Comparison of ENCODE assay signal across 12 mouse cellular contexts in the genomic region with DNA sequence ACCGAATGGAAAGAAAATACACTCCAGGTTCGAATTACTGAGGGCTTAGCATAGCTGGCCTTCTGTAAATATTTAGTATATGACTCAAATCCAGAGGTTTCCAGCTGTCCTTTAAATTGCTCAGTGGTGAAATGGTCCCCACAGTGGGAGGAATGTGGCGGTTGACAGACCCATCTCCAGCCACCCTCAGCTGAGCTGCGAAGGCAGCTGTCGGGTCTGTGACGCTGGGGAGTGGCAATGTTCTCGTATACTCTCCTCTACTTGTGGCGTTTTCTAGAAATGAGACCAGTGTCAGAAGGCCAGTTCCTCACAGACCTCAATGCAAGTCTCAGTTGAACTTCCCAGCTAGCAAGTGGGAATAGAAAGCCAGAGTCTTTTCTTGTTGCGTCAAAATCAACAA. TPM values are rescaled to one million over a fixed set of nuclear protein-coding genes. Genes with fewer than 3 reads are reported as not detected.
"Had no signal": no experiment of that assay in that cellular context is flagged by ENCODE, and none has a peak within 500 bp of the region (broad histone marks: within the 10 kb centered on the region; RNA-seq: fewer than 3 reads in every experiment).

No protein-coding gene starts in this region.

- ATAC-seq: liver, postnatal 0 days had no signal

- H3K9ac ChIP-seq: liver, embryonic 13.5 days; liver, postnatal 0 days; neural tube, embryonic 13.5 days; stomach, embryonic 15.5 days had no signal

- H3K27me3 ChIP-seq: neural tube, embryonic 13.5 days; stomach, embryonic 15.5 days had no signal

- H3K36me3 ChIP-seq: liver, embryonic 13.5 days; midbrain, embryonic 10.5 days; neural tube, embryonic 13.5 days; stomach, embryonic 15.5 days had no signal

- H3K4me2 ChIP-seq: liver, embryonic 13.5 days; neural tube, embryonic 13.5 days; stomach, embryonic 15.5 days had no signal

- H3K4me3 ChIP-seq: left cerebral cortex, adult 2 months; liver, embryonic 13.5 days; midbrain, embryonic 10.5 days; neural tube, embryonic 13.5 days; stomach, embryonic 15.5 days had no signal

- DNase-seq: kidney, adult 2 months; kidney, postnatal 25 days; liver; liver, embryonic 13.5 days; liver, postnatal 0 days; midbrain, embryonic 14.5 days; right cerebral cortex, postnatal 14 days; thymus, postnatal 14 days had no signal

- H3K9me3 ChIP-seq: liver, embryonic 13.5 days; stomach, embryonic 15.5 days had no signal

- H3K4me1 ChIP-seq: liver, embryonic 13.5 days; stomach, embryonic 15.5 days had no signal

- H3K27ac ChIP-seq: left cerebral cortex, adult 2 months; liver, embryonic 13.5 days; midbrain, embryonic 10.5 days; neural tube, embryonic 13.5 days; stomach, embryonic 15.5 days had no signal

RNA-seq across cellular contexts. Expression of a gene that starts 14.6 kb away (rescaled TPM):
- polyA plus RNA-seq: liver, embryonic 13.5 days had no signal
